Mouse (Mus musculus) E14TG2a.4 (cell line): ENCODE results near the gene Pdia6.
A peak's percentile ranks its signal among the peaks of the same experiment; 100 is the strongest.

ENCODE experiments used
- H3K27me3 ChIP-seq: 2 replicates; pipeline ENCODE4 v1.6.1; 2014; ENCODE audit warnings: low read length, control low read depth; ENCODE audit not compliant: insufficient read depth
- H3K36me3 ChIP-seq: 2 replicates; pipeline ENCODE4 v1.6.1; 2014; ENCODE audit warnings: low read length, control low read depth; ENCODE audit not compliant: insufficient read depth
- H3K4me1 ChIP-seq: replicated peaks from 2 replicates; pipeline ENCODE4 v1.6.1; 2014; ENCODE audit warnings: low read depth, low read length, control low read depth
- H3K4me3 ChIP-seq: replicated peaks from 2 replicates; pipeline ENCODE4 v1.5.1; 2014; ENCODE audit warnings: mild to moderate bottlenecking, low read length
- H3K9me3 ChIP-seq: 2 replicates; pipeline ENCODE4 v1.6.1; 2014; ENCODE audit warnings: low read length, control low read depth
- CTCF ChIP-seq: conservative IDR thresholded peaks from 2 replicates; pipeline ENCODE4 v1.5.1; 2014; ENCODE audit warnings: low read length
- NANOG ChIP-seq: IDR thresholded peaks from 2 replicates; pipeline ENCODE4 v1.6.1; 2014; ENCODE audit warnings: borderline replicate concordance, low read length, mixed read lengths
- POU5F1 ChIP-seq: IDR thresholded peaks from 2 replicates; pipeline ENCODE4 v1.6.1; 2014; ENCODE audit warnings: low read length, borderline replicate concordance

The Pdia6 gene

DNA sequence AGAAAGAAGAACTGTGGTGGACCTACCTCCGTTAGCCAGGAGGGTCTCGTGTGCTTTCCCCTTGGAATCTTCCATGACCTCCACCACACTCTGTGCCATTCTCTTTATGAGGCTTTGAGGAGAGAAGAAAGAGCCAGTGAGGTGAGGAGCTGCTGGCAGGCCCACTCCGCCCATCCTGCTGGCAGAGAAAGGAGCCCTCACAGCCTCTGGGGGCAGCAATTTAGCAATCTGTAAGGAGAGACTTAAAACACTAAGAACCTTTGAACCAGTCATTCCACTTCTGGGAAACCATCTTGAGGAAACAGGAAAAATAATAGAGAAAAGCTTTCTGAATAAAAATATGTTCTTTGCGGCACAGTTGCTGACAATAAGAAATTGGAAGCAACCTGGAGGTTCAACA, 41.9 kb downstream of the Pdia6 start:
- TF ChIP-seq NANOG (no peak), POU5F1 (no peak), CTCF (no peak)
- no peak overlapping the region for H3K4me3 ChIP-seq
- H3K9me3 ChIP-seq = no peaks in the 10 kb centered on the region
- no peaks in the 10 kb centered on the region for H3K36me3 ChIP-seq
- H3K27me3 ChIP-seq = no peaks in the 10 kb centered on the region
- H3K4me1 ChIP-seq = no peaks in the 10 kb centered on the region

DNA sequence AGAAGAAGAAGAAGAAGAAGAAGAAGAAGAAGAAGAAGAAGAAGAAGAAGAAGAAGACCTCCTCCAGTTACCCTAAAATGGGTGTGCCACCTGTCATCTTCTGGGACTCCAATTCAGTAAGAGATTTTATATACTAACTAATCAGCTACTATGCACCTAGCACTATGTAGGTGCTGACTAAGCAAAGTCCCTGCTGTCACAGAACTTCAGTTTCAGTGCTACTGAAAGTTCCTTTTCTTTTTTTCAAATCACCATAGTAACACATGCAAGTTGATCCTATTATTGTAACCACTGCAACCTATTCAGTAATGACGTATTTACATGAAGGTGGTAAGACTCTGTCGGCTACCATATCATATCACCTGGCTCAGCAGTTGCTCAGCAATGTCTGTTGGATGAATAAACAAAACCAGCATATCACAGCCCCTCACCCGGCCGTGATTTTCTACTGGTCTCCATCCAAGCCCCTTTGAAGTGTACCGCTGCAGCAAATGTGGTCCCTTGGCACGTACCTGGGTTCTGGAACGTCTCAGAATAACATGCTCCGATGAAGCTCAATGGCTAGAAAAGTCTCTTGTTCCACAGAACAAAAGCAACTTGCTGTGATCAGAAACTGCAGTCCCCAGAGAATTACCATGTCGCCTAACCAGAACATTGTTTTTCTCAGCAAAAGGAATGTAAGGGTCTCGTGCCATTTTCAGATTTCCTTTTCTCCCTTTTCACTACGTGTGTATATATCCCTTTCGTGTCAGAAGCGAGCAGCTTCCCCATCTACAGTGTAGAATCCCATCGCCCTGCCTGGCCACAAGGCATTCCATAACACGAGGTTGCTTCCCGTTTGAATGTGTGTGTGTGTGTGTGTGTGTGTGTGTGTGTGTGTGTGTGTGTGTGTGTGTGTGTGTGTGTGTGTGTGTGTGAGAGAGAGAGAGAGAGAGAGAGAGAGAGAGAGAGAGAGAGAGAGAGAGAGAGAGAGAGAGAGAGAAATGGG, 44.8 kb downstream of the Pdia6 start:
- H3K4me1 ChIP-seq = peaks cover 9% of the 10 kb centered on the region
- TF ChIP-seq CTCF (no peak), NANOG (no peak), POU5F1 (no peak)
- no peak overlapping the region for H3K4me3 ChIP-seq
- no peaks in the 10 kb centered on the region for H3K9me3 ChIP-seq
- no peaks in the 10 kb centered on the region for H3K36me3 ChIP-seq
- H3K27me3 ChIP-seq = no peaks in the 10 kb centered on the region

DNA sequence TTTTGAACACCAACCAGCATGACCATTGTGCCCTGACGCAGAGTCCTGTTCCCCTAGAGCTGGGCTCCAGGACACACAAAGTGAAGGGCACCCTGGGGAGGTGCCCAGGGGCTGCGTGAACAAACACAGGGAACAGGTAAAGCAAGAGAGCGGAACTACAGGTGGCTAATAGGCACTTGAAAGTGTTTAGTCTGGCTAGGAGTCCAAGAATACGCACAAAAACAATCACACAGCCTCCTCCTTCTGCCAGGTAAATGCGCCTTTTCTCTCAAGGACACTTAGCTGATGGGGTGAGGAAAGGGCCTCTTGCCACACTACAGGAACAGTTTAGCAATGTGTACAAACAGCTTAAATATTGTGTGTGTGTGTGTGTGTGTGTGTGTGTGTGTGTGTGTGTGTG, 49.8 kb downstream of the Pdia6 start:
- TF ChIP-seq POU5F1 = no peak
- TF ChIP-seq NANOG = no peak
- no peak for TF ChIP-seq CTCF
- Histone ChIP-seq H3K36me3 (no peaks in the 10 kb centered on the region), H3K4me1 (peaks cover 9% of the 10 kb centered on the region), H3K27me3 (no peaks in the 10 kb centered on the region; the same call in 1 of the 2 replicates), H3K9me3 (no peaks in the 10 kb centered on the region), H3K4me3 (no peak overlapping the region)

DNA sequence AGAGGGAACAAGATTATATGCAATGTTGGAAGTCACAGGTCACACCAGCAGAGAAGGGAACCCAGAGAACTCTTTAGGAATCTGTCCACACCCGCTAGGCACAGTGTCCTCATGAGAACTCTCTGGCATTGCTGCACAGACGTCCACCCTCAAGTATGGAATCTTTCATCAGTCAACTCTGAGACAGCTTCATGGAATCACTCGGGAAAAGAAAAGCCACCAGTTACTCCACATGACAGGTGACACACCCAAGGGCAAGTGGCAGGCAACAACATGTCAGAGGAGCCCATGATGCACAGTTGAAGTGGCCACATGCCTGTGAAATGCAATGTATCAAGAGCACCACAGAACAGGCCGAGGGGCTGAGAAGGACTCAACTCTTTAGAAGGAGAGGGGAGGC, 51.6 kb downstream of the Pdia6 start:
- TF ChIP-seq POU5F1 (no peak), CTCF (no peak), NANOG (no peak)

DNA sequence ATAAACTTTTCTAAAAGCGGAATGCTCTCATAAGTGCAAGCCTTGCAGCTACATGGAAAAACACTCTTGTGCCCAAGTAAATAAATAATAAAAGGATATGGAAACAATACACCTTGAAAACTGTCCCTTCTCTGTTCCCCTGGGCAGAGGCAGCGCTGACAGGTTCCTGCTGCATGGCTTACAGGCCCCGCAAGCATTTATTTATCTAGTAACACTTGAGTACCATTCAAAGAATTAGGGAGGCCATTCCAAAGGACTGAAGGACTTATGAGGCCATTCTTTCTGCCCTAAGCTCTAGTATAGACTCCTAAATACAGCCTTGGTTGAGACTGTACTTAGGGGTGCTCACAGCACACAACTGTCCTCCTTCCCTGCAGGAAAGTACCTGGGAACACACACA, 52.1 kb downstream of the Pdia6 start:
- Histone ChIP-seq H3K4me1 (peaks cover 9% of the 10 kb centered on the region), H3K9me3 (no peaks in the 10 kb centered on the region), H3K27me3 (peaks cover 19% of the 10 kb centered on the region), H3K36me3 (no peaks in the 10 kb centered on the region), H3K4me3 (no peak overlapping the region)
- TF ChIP-seq NANOG (no peak), POU5F1 (no peak), CTCF (no peak)

More for the DNA sequence above, 51.6 kb downstream of the Pdia6 start:
- Histone ChIP-seq H3K4me3 (no peak overlapping the region), H3K4me1 (peaks cover 9% of the 10 kb centered on the region), H3K36me3 (no peaks in the 10 kb centered on the region), H3K9me3 (no peaks in the 10 kb centered on the region), H3K27me3 (peaks cover 14% of the 10 kb centered on the region)

DNA sequence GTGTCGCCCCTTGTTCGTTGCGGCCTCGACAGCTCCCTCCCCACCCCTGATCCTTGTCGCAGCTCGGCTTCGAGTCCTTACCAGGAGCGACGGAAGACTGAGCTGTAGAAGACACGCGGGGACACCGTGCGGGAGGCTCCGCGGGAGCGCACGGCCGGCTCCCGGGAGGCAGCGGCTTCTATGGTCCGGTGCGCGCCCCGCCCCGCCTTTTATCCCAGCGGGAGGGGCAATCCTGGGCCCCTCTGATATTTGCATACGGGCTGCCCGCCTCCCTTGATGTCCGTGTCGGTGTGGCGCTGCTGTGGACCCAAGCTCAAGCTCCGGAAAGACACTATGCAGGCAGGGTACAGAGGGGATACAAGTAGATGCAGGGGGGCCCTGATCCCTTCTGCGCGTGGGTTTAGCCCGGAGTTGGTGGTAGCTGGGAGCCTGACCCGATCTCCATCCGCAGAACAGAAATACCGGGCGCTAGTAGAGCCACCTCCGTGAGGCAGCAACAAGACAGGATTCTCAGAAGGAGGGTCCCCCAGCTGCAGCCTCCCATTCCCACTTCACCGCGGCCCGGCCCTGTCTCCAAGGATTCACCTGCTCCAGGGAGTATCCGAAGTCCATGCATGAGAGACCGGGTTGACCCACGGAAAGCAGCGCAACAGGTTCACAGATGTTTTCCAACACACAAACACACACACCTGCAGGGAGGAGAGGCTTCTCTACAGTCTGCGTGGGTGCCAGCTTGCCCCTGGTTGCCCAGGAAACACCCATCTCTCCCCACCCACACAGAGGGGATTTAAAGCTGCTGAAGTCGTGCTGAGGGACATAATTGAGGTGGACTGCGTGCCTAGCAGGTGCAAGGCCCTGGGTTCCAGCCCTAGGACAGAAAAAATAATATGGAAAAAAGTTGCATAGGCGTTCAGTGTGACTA, 58.5 kb downstream of the Pdia6 start:
- H3K36me3 ChIP-seq = no peaks in the 10 kb centered on the region
- TF ChIP-seq NANOG = no peak
- H3K9me3 ChIP-seq = no peaks in the 10 kb centered on the region
- peaks cover 15% of the 10 kb centered on the region for H3K4me1 ChIP-seq
- peak overlapping the region; percentile 77 for H3K4me3 ChIP-seq
- H3K27me3 ChIP-seq = peaks cover 62% of the 10 kb centered on the region

DNA sequence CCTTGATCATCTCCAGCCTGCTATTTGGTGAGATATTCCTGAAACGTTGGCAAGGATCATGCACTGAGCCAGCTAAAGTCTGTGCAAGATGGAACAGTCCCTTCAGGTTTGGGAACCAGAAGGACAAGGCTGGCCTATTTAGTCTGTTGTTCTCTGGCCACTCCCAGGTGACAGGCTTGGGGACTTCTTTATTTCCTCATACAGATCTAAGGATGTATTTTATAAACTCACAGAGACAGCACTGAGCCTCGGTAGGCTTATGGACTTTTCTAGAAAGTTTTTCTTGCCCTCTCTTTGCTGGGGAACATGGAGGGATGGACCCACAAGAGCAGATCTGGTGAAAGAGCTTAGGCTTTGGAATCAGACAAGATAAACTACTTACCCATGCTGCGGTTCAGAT, 62.9 kb downstream of the Pdia6 start, which contains the start of gene Atp6v1c2:
TSS of gene Atp6v1c2 (minus strand) at position 101 of the 400 bp plus-strand sequence.
- Histone ChIP-seq H3K4me3 (no peak within 1 kb of the TSS), H3K27me3 (peaks cover 41% of the 10 kb centered on the region), H3K9me3 (no peaks in the 10 kb centered on the region), H3K36me3 (no peaks in the 10 kb centered on the region), H3K4me1 (peaks cover 6% of the 10 kb centered on the region)
- TF ChIP-seq NANOG (no peak), POU5F1 (no peak), CTCF (no peak)

DNA sequence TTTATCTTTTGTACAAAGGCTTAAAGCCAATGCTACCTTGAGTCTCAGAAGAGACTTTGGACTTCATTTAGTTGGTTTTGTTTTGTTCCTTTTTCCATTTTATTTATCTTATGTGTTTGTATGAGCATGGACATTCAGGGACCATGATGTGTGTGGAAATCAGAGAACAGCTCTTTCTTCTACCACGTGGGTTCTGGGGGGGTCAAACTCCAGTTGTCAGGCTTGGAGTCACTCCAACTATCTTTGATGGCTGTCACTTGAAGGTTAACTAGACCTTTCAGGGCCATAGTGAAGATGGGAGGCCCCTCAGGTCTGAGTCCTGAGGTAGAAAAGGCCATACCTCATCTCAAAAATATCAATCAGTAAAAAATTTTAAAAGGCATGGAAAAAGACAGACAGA, 67.1 kb downstream of the Pdia6 start:
- peaks cover 19% of the 10 kb centered on the region for H3K27me3 ChIP-seq
- no peak for TF ChIP-seq CTCF
- TF ChIP-seq NANOG = no peak
- TF ChIP-seq POU5F1 = no peak
- H3K4me1 ChIP-seq = no peaks in the 10 kb centered on the region; the same call in 1 of the 2 replicates
- no peaks in the 10 kb centered on the region for H3K9me3 ChIP-seq
- no peak overlapping the region for H3K4me3 ChIP-seq
- no peaks in the 10 kb centered on the region for H3K36me3 ChIP-seq
